15 mouse cellular contexts compared by ENCODE assay signal in the genomic region with DNA sequence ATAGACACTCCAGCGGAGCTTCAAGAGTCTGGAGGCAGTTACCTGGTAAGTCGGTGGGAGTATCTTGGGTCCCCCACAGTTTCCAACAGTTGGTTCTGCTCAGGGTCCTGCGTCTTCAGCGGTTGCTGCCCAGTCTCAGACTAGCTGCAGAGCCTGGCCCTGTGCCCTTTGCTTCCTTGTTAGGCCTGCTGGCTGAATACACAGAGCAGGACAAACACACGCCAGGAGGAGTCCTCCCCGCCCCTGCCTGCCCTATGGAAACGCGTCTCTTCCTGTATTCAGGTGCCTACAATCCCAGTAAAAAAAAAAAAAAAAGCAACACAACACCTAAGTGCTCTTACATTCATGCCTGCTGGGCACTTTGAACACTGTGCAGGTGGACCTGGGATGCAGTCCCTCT. TPM values are rescaled to one million over a fixed set of nuclear protein-coding genes. Genes with fewer than 3 reads are reported as not detected.
DNase-seq lines count a peak whose midpoint lies in the region; ATAC-seq lines count a peak whose summit lies in the region.
"Had no signal": no experiment of that assay in that cellular context is flagged by ENCODE, and none has a peak within 500 bp of the region (broad histone marks: within the 10 kb centered on the region; RNA-seq: fewer than 3 reads in every experiment).

Gene Bcas1 (minus strand): TSS at position 142 of the 400 bp plus-strand sequence.

- H3K4me1 ChIP-seq in hindbrain, embryonic 12.5 days = no peaks in the 10 kb centered on the region; the same call in 1 of the 2 replicates
- 0 out of 2 replicates have a peak, but pooled peaks cover 10% of the 10 kb centered on the region for H3K4me1 ChIP-seq in hindbrain, embryonic 10.5 days (replicated peaks)
- H3K4me1 ChIP-seq in liver, embryonic 11.5 days (replicated peaks; ENCODE audit: control insufficient read depth, insufficient read depth, low read length) = no peaks in the 10 kb centered on the region
- H3K4me1 ChIP-seq in heart, embryonic 12.5 days (replicated peaks) = no peaks in the 10 kb centered on the region
- H3K4me1 ChIP-seq: megakaryocyte, embryonic 14.5 days had no signal

- H3K27ac ChIP-seq in hindbrain, embryonic 12.5 days = no peak within 1 kb of the TSS
- H3K27ac ChIP-seq in hindbrain, embryonic 10.5 days = no peak within 1 kb of the TSS
- H3K27ac ChIP-seq in liver, embryonic 11.5 days (ENCODE audit: low read depth, low read length) = 0 out of 2 replicates have a peak within 1 kb of the TSS, but pooled peaks have one; percentile 32
- no peak within 1 kb of the TSS for H3K27ac ChIP-seq in heart, embryonic 12.5 days (ENCODE audit: poor library complexity, severe bottlenecking)
- H3K27ac ChIP-seq: forebrain, embryonic 10.5 days had no signal

- WGBS in hindbrain, embryonic 12.5 days = 78% methylated on average over 8 of the region's 8 CpGs
- WGBS in hindbrain, embryonic 10.5 days = 82% methylated on average over 8 of the region's 8 CpGs
- 72% methylated on average over 8 of the region's 8 CpGs for WGBS in liver, embryonic 11.5 days
- WGBS in heart, embryonic 12.5 days = 75% methylated on average over 8 of the region's 8 CpGs

- H3K36me3 ChIP-seq in hindbrain, embryonic 12.5 days = no peaks in the 10 kb centered on the region
- H3K36me3 ChIP-seq in hindbrain, embryonic 10.5 days = no peaks in the 10 kb centered on the region
- H3K36me3 ChIP-seq in liver, embryonic 11.5 days (ENCODE audit: control insufficient read depth, insufficient read depth, low read length) = no peaks in the 10 kb centered on the region
- H3K36me3 ChIP-seq in heart, embryonic 12.5 days = no peaks in the 10 kb centered on the region
- H3K36me3 ChIP-seq: forebrain, embryonic 10.5 days had no signal

- H3K4me3 ChIP-seq in hindbrain, embryonic 12.5 days = no peak within 1 kb of the TSS
- no peak within 1 kb of the TSS for H3K4me3 ChIP-seq in hindbrain, embryonic 10.5 days
- no peak within 1 kb of the TSS for H3K4me3 ChIP-seq in liver, embryonic 11.5 days (ENCODE audit: low read depth, low read length)
- H3K4me3 ChIP-seq in heart, embryonic 12.5 days = no peak within 1 kb of the TSS
- H3K4me3 ChIP-seq: forebrain, embryonic 10.5 days; megakaryocyte, embryonic 14.5 days had no signal

- no peaks in the 10 kb centered on the region for H3K27me3 ChIP-seq in hindbrain, embryonic 12.5 days
- H3K27me3 ChIP-seq in hindbrain, embryonic 10.5 days (ENCODE audit: insufficient read depth, poor library complexity, severe bottlenecking) = peaks cover 3% of the 10 kb centered on the region; the same call in 1 of the 2 replicates
- no peaks in the 10 kb centered on the region for H3K27me3 ChIP-seq in liver, embryonic 11.5 days (replicated peaks; ENCODE audit: control insufficient read depth, insufficient read depth, low read length)
- H3K27me3 ChIP-seq in heart, embryonic 12.5 days (replicated peaks) = peaks cover 4% of the 10 kb centered on the region
- H3K27me3 ChIP-seq: megakaryocyte, embryonic 14.5 days had no signal

- no peak for ATAC-seq in hindbrain, embryonic 12.5 days (ENCODE audit: low FRiP score)
- 0 out of 2 replicates have a peak, but pooled peaks have one; percentile 24 for ATAC-seq in liver, embryonic 11.5 days (replicated peaks; ENCODE audit: low FRiP score)
- no peak for ATAC-seq in heart, embryonic 12.5 days (ENCODE audit: insufficient number of reproducible peaks, low FRiP score)

- no peak for DNase-seq in hindbrain, embryonic 10.5 days (ENCODE audit: low spot score)
- peak; percentile 30 to 50 for DNase-seq in urinary bladder, adult 18-20 months (ENCODE audit: low spot score in 2 of 2)
- no peak for DNase-seq in urinary bladder, postnatal 25 days (ENCODE audit: low spot score)
- DNase-seq in liver, embryonic 11.5 days (ENCODE audit: low spot score) = no peak
- DNase-seq in heart, adult 11 months = no peak
- DNase-seq in thymus, postnatal 36 days = no peak
- DNase-seq: adrenal gland, postnatal 25 days; cerebellum, postnatal 14 days; gastrocnemius, postnatal 10 days; heart, postnatal 36 days; kidney, postnatal 36 days had no signal

- H3K9me3 ChIP-seq in hindbrain, embryonic 12.5 days (replicated peaks) = no peaks in the 10 kb centered on the region; the same call in 1 of the 2 replicates
- H3K9me3 ChIP-seq in hindbrain, embryonic 10.5 days = no peaks in the 10 kb centered on the region
- H3K9me3 ChIP-seq in liver, embryonic 11.5 days (ENCODE audit: control insufficient read depth, low read length) = no peaks in the 10 kb centered on the region
- H3K9me3 ChIP-seq in heart, embryonic 12.5 days (replicated peaks) = no peaks in the 10 kb centered on the region
- H3K9me3 ChIP-seq: forebrain, embryonic 10.5 days had no signal

- H3K4me2 ChIP-seq in hindbrain, embryonic 12.5 days (replicated peaks) = no peak within 1 kb of the TSS
- 0 out of 2 replicates have a peak within 1 kb of the TSS, but pooled peaks have one; percentile 4 for H3K4me2 ChIP-seq in liver, embryonic 11.5 days
- H3K4me2 ChIP-seq in heart, embryonic 12.5 days = no peak within 1 kb of the TSS

- H3K9ac ChIP-seq in hindbrain, embryonic 12.5 days = no peak within 1 kb of the TSS
- no peak within 1 kb of the TSS for H3K9ac ChIP-seq in liver, embryonic 11.5 days (ENCODE audit: low read depth, low read length)
- H3K9ac ChIP-seq in heart, embryonic 12.5 days = no peak within 1 kb of the TSS

RNA-seq across cellular contexts. Expression of gene Bcas1, which starts in this region (rescaled TPM):
- polyA plus RNA-seq in hindbrain, embryonic 12.5 days (2016; fragmentation: Nextera tagmentation; extraction: Ambion mirVana) = 10.1 and 14.2 TPM in 2 replicates
- polyA plus RNA-seq in hindbrain, embryonic 10.5 days (2016; fragmentation: Nextera tagmentation; extraction: Ambion mirVana) = 1.1 and 2.2 TPM in 2 replicates
- 6.1 and 7.5 TPM in 2 replicates for polyA plus RNA-seq in liver, embryonic 11.5 days (2014; fragmentation: Nextera tagmentation; extraction: Ambion mirVana)
- polyA plus RNA-seq in heart, embryonic 12.5 days (2016; fragmentation: Nextera tagmentation; extraction: Ambion mirVana) = 0.74 and 1.1 TPM in 2 replicates

Comparison
In these comparisons a context has a peak if more than half of its experiments do, and no peak if none do; other contexts are left out.
1. DNase-seq: peak in urinary bladder, adult 18-20 months (2 of 2); none in hindbrain, embryonic 10.5 days (single experiment), urinary bladder, postnatal 25 days (single experiment), liver, embryonic 11.5 days (single experiment), heart, adult 11 months (single experiment) and thymus, postnatal 36 days (0 of 2).